Mouse (Mus musculus) spleen, adult 2 months (tissue): Measurements from ENCODE around the gene Ppp6r2. TPM values are rescaled to one million over a fixed set of nuclear protein-coding genes. Genes with fewer than 3 reads are reported as not detected.

Source experiments
- DNase-seq, 2 experiments: peaks; one replicate each; pipeline versions ENCODE4 v3.0.0 to v3.0.0-alpha.2; 2012 to 2021; ENCODE audit warnings: low spot score in 2 of 2, low read depth in 1 of 2
- H3K27ac ChIP-seq: fragments of 200-500 bp; 2 replicates; pipeline ENCODE4 v1.5.1; 2012; ENCODE audit warnings: low read length, inconsistent platforms; ENCODE audit not compliant: insufficient read depth
- H3K27me3 ChIP-seq: fragments of 200-500 bp; 2 replicates; pipeline ENCODE4 v1.6.1; 2012; ENCODE audit warnings: mild to moderate bottlenecking, moderate library complexity, low read length, inconsistent platforms; ENCODE audit not compliant: control insufficient read depth, insufficient read depth
- H3K36me3 ChIP-seq: fragments of 200-500 bp; 2 replicates; pipeline ENCODE4 v1.6.1; 2012; ENCODE audit warnings: mild to moderate bottlenecking, low read length, inconsistent platforms; ENCODE audit not compliant: control insufficient read depth, insufficient read depth
- H3K4me1 ChIP-seq: fragments of 200-500 bp; 2 replicates; pipeline ENCODE4 v1.6.1; 2011; ENCODE audit warnings: inconsistent platforms; ENCODE audit not compliant: control insufficient read depth, insufficient read depth, insufficient read length
- H3K4me3 ChIP-seq: fragments of 200-500 bp; 2 replicates; pipeline ENCODE4 v1.5.1; 2011; ENCODE audit warnings: mild to moderate bottlenecking, inconsistent platforms; ENCODE audit not compliant: insufficient read depth, insufficient read length; ENCODE audit errors: extremely low read depth
- CTCF ChIP-seq: fragments of 200-500 bp; IDR thresholded peaks from 2 replicates; pipeline ENCODE4 v1.5.1; 2011; ENCODE audit warnings: mild to moderate bottlenecking, inconsistent platforms; ENCODE audit not compliant: insufficient read depth, insufficient read length, insufficient replicate concordance; ENCODE audit errors: extremely low read depth
- POLR2A ChIP-seq: fragments of 200-500 bp; IDR thresholded peaks from 2 replicates; pipeline ENCODE4 v1.6.1; 2011; ENCODE audit warnings: low read depth, low read length, inconsistent platforms
- WGBS: fragments of 180-500 bp; shearing (Covaris S2); methylation state at CpG from one replicate; pipeline ENCODE4 v1.1.7; 2018; 5-methylcytosine and 5-hydroxymethylcytosine counted together
- polyA plus RNA-seq: library from polyadenylated mRNA; depleted of rRNA; stranded (reverse); fragments of >200 nt; gene quantifications from 2 replicates; pipeline ENCODE4 v1.2.3, GENCODE M21; 2012; rRNA removed

Ppp6r2 gene
- polyA plus RNA-seq, 1 experiment, result 120 TPM

GRCm38 (mm10) chr15:89323656-89324055 is 112.3 kb downstream of the Ppp6r2 start:
- no peak overlapping the region for H3K4me3 ChIP-seq
- DNase-seq, result no peak
- peaks cover 1% of the 10 kb centered on the region; the same call in 1 of the 2 replicates for H3K27me3 ChIP-seq
- TF ChIP-seq POLR2A (no peak), CTCF (no peak)
- WGBS, result 47% methylated on average over 4 of the region's 4 CpGs
- no peaks in the 10 kb centered on the region for H3K36me3 ChIP-seq
- H3K4me1 ChIP-seq, result no peaks in the 10 kb centered on the region
- no peak overlapping the region for H3K27ac ChIP-seq

- no peak overlapping the region for H3K27ac ChIP-seq
- WGBS, result 88% methylated on average over 5 of the region's 5 CpGs
- DNase-seq, result no peak
- peaks cover 1% of the 10 kb centered on the region; the same call in 1 of the 2 replicates for H3K27me3 ChIP-seq
- H3K36me3 ChIP-seq, result no peaks in the 10 kb centered on the region
- TF ChIP-seq CTCF (no peak), POLR2A (no peak)
- no peaks in the 10 kb centered on the region for H3K4me1 ChIP-seq
- H3K4me3 ChIP-seq, result no peak overlapping the region
Measured at GRCm38 (mm10) chr15:89326441-89326840, 115.1 kb downstream of the Ppp6r2 start.

GRCm38 (mm10) chr15:89334271-89334670 is 122.9 kb downstream of the Ppp6r2 start, which contains the start of gene Miox:
Miox (plus strand) TSS chr15:89334398.
- 84% methylated on average over 7 of the region's 7 CpGs for WGBS
- Histone ChIP-seq H3K4me3 (no peak within 1 kb of the TSS), H3K4me1 (no peaks in the 10 kb centered on the region), H3K27me3 (no peaks in the 10 kb centered on the region), H3K36me3 (no peaks in the 10 kb centered on the region), H3K27ac (no peak within 1 kb of the TSS)
- DNase-seq, result no peak
- TF ChIP-seq POLR2A (no peak), CTCF (no peak)

- no peak for TF ChIP-seq POLR2A
- TF ChIP-seq CTCF, result no peak
- Histone ChIP-seq H3K36me3 (no peaks in the 10 kb centered on the region), H3K27me3 (no peaks in the 10 kb centered on the region), H3K4me1 (peaks cover 2% of the 10 kb centered on the region; the same call in 1 of the 2 replicates), H3K4me3 (no peak overlapping the region), H3K27ac (no peak overlapping the region)
- no peak for DNase-seq
- 88% methylated on average over 17 of the region's 17 CpGs for WGBS
Measured at GRCm38 (mm10) chr15:89334774-89335537, 123.6 kb downstream of the Ppp6r2 start.

GRCm38 (mm10) chr15:89336422-89336821 is 125.1 kb downstream of the Ppp6r2 start:
- Histone ChIP-seq H3K27ac (no peak overlapping the region), H3K4me1 (peaks cover 6% of the 10 kb centered on the region), H3K4me3 (no peak overlapping the region), H3K36me3 (no peaks in the 10 kb centered on the region), H3K27me3 (no peaks in the 10 kb centered on the region)
- TF ChIP-seq CTCF, result no peak
- no peak for TF ChIP-seq POLR2A
- 88% methylated on average over 14 of the region's 14 CpGs for WGBS
- DNase-seq, result no peak

Other genes with a start within 250 kb of the Ppp6r2 start
- gene Mlc1, start 232.5 kb upstream of the Ppp6r2 start, polyA plus RNA-seq, result 1.1 TPM in 2 replicates
- gene Mov10l1, start 228.6 kb upstream of the Ppp6r2 start, polyA plus RNA-seq, result not detected in 2 replicates
- gene Panx2, start 151.8 kb upstream of the Ppp6r2 start, polyA plus RNA-seq, result not detected in 2 replicates
- gene Trabd, start 136.4 kb upstream of the Ppp6r2 start, polyA plus RNA-seq, result 59.5 and 69.9 TPM in 2 replicates
- gene Selenoo, start 122.5 kb upstream of the Ppp6r2 start, polyA plus RNA-seq, result 27.7 and 41.4 TPM in 2 replicates
- 38.4 and 45.1 TPM in 2 replicates for gene Tubgcp6, start 88.4 kb upstream of the Ppp6r2 start, polyA plus RNA-seq
- 76.2 and 86.8 TPM in 2 replicates for gene Hdac10, start 82.9 kb upstream of the Ppp6r2 start, polyA plus RNA-seq
- 3.7 and 3.9 TPM in 2 replicates for gene Mapk12, start 70.8 kb upstream of the Ppp6r2 start, polyA plus RNA-seq
- gene Mapk11, start 61.9 kb upstream of the Ppp6r2 start, polyA plus RNA-seq, result 29.0 and 35.1 TPM in 2 replicates
- gene Plxnb2, start 30.8 kb upstream of the Ppp6r2 start, polyA plus RNA-seq, result 89.4 and 96.8 TPM in 2 replicates
- gene Dennd6b, start 15.1 kb upstream of the Ppp6r2 start, polyA plus RNA-seq, result 25.2 and 30.8 TPM in 2 replicates
- gene Sbf1, start 103.8 kb downstream of the Ppp6r2 start, polyA plus RNA-seq, result 320 and 349 TPM in 2 replicates
- 3.5 and 6.5 TPM in 2 replicates for gene Adm2, start 111.2 kb downstream of the Ppp6r2 start, polyA plus RNA-seq
- gene Miox, start 122.8 kb downstream of the Ppp6r2 start, polyA plus RNA-seq, result 0.31 and 1.4 TPM in 2 replicates
- gene Lmf2, start 144.1 kb downstream of the Ppp6r2 start, polyA plus RNA-seq, result 51.5 and 53.6 TPM in 2 replicates
- 113 and 131 TPM in 2 replicates for gene Ncaph2, start 144.2 kb downstream of the Ppp6r2 start, polyA plus RNA-seq
- 26.6 and 28.4 TPM in 2 replicates for gene Sco2, start 162.3 kb downstream of the Ppp6r2 start, polyA plus RNA-seq
- 2.9 and 4.6 TPM in 2 replicates for gene Tymp, start 165.5 kb downstream of the Ppp6r2 start, polyA plus RNA-seq
- 1.5 and 1.6 TPM in 2 replicates for gene Odf3b, start 167.7 kb downstream of the Ppp6r2 start, polyA plus RNA-seq
- gene Klhdc7b, start 173.4 kb downstream of the Ppp6r2 start, polyA plus RNA-seq, result 0.02 TPM in 1 of 2 replicates, not detected in the other
- gene Syce3, start 198.9 kb downstream of the Ppp6r2 start, polyA plus RNA-seq, result not detected in 2 replicates
- gene Cpt1b, start 214.3 kb downstream of the Ppp6r2 start, polyA plus RNA-seq, result 1.7 and 1.8 TPM in 2 replicates
- 0.75 and 0.82 TPM in 2 replicates for gene C730034F03Rik, start 218.0 kb downstream of the Ppp6r2 start, polyA plus RNA-seq
- gene Gm44502, start 218.1 kb downstream of the Ppp6r2 start, polyA plus RNA-seq, result 2.0 and 2.2 TPM in 2 replicates
- 62.6 and 72.1 TPM in 2 replicates for gene Chkb, start 218.4 kb downstream of the Ppp6r2 start, polyA plus RNA-seq
- 0.02 TPM in 1 of 2 replicates, not detected in the other for gene Mapk8ip2, start 242.4 kb downstream of the Ppp6r2 start, polyA plus RNA-seq